Mouse (Mus musculus) brain, adult 2 months (tissue): Measurements from ENCODE around the gene Uchl1.
A peak's percentile ranks its signal among the peaks of the same experiment; 100 is the strongest.

ENCODE experiments used
- DNase-seq: peaks from one replicate; pipeline ENCODE4 v3.0.0; 2011; ENCODE audit warnings: low read depth, low spot score

Uchl1 gene

GRCm38 (mm10) chr5:66707859-66708258 is 32.0 kb downstream of the Uchl1 start:
- DNase-seq: no peak

GRCm38 (mm10) chr5:66710445-66711019 is 34.6 kb downstream of the Uchl1 start:
- DNase-seq: peak; percentile 79

DNA sequence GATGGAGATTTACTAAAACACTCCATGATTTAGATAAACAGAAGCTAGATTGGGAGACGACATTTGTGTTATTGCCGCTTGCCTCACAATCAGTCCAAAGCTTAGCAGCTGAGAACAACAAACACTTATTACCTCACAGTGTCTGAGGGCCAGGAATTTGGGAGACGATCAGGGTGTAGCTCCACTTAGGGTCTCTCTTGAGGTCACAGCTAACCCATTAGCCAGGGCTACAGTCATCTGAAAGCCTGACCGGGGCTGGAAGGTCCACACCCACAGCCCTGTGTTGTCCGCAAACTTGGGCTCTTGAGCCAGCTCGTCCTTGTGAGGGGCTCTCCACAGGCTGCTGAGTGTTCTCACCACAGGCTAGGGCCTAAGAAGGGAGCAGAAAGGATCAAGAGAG is 36.9 kb downstream of the Uchl1 start:
- DNase-seq: no peak

DNA sequence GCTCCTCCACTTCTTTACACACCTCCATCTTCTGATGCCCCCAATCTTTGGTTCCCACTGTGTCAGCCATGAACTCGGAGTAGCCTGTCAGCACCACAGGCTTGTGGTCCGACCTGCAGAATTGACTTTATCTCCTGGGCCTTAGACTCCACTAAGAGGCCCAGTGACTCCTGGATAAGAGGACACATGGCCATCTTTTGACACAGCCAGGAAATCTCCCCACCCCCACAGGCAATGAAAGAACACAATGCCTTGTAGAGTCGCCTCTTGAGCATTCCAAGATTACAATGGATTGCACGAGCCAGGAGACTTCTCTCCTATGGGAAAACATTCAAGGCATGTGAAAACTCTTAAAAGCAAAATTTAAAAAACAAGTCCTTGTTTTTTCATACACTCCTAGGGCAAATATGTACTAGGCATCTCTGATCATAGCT is 39.6 kb downstream of the Uchl1 start:
- DNase-seq: no peak

- no peak for DNase-seq
Observed at GRCm38 (mm10) chr5:66717931-66718330, 42.0 kb downstream of the Uchl1 start.

DNA sequence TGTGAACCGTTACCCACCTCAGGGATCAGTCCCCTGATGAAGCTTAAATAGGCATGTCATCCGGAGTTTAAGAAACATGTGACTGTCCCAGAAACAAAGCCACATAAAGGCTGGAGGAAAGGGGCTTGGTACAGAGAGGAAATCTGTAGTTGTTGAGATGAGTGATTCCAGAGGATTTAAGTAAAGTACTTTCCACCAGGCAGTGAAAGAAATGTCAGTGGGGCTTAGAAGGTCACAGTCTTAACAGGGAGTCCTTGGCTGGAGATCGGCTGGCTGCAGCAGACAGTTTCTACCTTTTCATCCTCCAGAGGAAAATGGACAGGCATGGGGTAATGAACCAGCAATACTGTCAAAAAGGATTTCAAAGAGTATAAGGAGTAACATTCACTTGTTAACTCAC is 42.5 kb downstream of the Uchl1 start:
- DNase-seq: no peak

DNA sequence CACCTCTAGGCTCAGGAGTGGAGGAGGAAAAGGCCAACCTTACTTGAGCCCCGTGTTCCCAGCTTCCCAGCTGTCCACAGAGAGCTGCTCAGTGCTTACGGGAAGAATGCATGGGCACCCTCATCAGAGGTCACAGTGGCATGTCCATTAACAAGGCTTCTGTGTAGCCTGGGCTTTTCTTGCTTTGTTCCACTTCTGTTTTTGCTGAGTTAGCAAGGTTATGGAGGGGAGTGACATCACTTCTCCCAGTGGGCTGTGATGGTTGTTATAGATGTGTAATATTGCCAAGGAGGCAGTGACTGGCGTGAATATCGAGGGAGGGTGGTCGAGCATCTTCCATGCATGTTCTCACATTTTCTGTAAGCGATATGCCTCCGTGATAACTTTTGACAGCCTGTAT is 43.0 kb downstream of the Uchl1 start:
- DNase-seq: no peak

- no peak for DNase-seq
Observed at GRCm38 (mm10) chr5:66720921-66721320, 45.0 kb downstream of the Uchl1 start.

- no peak for DNase-seq
Observed at GRCm38 (mm10) chr5:66722586-66722985, 46.7 kb downstream of the Uchl1 start.

DNA sequence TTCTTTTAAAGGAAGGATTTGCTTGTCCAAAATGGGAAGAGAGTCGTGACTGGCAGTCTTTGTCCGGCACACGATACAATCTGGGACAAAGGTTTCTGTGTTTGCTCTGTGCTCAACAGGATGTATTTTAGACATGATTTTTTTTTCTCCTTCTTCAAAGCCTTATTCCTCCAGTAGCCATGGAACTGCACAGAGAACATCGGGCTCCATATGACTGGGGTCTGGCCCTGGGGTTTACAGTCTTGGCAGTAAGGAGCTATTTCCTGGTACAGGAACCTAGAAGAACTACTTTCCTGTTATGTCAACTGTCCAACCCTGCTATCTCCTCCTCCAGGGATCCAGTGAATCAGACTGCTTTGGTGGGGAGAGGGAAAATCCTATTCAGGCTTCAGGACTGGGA is 47.1 kb downstream of the Uchl1 start:
- DNase-seq: no peak

- no peak for DNase-seq
Observed at GRCm38 (mm10) chr5:66723626-66724025, 47.7 kb downstream of the Uchl1 start.

GRCm38 (mm10) chr5:66729306-66729705 is 53.4 kb downstream of the Uchl1 start:
- peak; percentile 39 for DNase-seq

DNA sequence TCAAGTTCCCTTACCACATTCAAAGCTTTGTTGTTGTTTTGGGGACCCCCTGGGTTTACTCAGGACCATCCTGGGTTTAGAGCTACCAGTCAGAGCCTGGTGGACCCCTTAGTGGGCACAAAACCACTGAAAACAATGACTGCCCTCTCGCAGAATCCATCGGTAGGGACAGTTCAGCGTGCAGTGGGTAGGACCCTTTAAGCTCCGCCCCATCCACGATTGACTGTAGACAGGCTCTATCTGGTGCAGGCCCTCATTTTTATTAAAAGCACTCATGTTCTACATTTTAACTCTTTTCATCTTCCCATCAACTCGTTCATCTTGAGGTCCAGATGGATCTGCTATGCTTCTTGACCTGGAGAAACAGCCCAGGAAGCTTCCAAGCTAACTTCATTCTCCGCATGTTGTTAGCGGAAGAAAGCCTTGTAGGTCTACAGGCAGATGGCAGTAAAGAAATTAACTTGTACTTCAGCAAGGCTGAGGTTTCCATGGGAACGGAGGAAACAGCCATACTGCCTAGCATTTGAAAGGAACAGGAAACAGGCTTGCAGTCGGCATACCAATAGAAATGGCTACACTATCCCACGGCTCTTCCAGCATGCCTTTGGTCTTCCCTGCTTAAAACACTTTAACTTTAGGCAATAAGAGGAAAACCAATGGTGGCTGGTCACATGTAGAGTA is 54.9 kb downstream of the Uchl1 start:
- DNase-seq: peak; percentile 95

DNA sequence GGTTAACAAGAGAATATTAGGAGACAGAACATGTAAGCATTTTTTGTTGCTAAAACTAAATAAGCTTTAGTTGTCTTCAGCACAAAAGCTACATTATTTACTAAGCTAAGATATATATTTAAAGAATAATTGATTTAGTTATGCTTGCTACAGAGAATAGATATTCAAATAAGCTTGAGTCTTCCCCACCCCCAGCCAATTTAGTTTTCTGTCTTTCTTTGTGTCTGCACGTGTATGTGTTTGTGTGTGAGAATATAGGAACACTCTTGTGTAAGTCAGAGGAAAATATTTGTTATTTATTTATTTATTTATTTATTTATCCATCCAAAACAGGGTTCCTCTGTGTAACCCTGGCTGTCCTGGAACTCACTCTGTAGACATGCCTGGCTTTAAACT is 55.4 kb downstream of the Uchl1 start:
- DNase-seq: no peak

- no peak for DNase-seq
Observed at GRCm38 (mm10) chr5:66733556-66733955, 57.7 kb downstream of the Uchl1 start.
